Mouse (Mus musculus) cerebellum, postnatal 10 days (tissue): Measurements from ENCODE around the gene Tmprss12.
"Not testable (repeated sequence)": the region's sequence is repeated elsewhere in the genome, so short reads cannot be mapped to it uniquely, and the experiment has no call there.

Experiments used
- DNase-seq, 2 experiments: peaks; one replicate each; pipeline ENCODE4 v3.0.0; 2021; ENCODE audit warnings: mixed read lengths in 2 of 2

The Tmprss12 gene

GRCm38 (mm10) chr15:100328089-100328488 is 47.5 kb downstream of the Tmprss12 start:
- DNase-seq = not testable (repeated sequence)

- DNase-seq = not testable (repeated sequence)
Observed at GRCm38 (mm10) chr15:100329336-100329735, 48.7 kb downstream of the Tmprss12 start.

- DNase-seq = no peak
Observed at GRCm38 (mm10) chr15:100330739-100331138, 50.1 kb downstream of the Tmprss12 start.

GRCm38 (mm10) chr15:100332077-100332961 is 51.7 kb downstream of the Tmprss12 start:
- peak; percentile 63 to 67 for DNase-seq

GRCm38 (mm10) chr15:100334629-100335028 is 54.0 kb downstream of the Tmprss12 start, which contains the start of gene Mettl7a3:
Gene Mettl7a3 (plus strand): TSS chr15:100334929.
- peak; percentile 48 to 57 for DNase-seq

- DNase-seq = not testable (repeated sequence)
Observed at GRCm38 (mm10) chr15:100337328-100337727, 56.7 kb downstream of the Tmprss12 start.

- peak; percentile 84 to 85 for DNase-seq
Observed at GRCm38 (mm10) chr15:100337847-100338246, 57.2 kb downstream of the Tmprss12 start.

GRCm38 (mm10) chr15:100341314-100341980 is 60.8 kb downstream of the Tmprss12 start:
- DNase-seq = not testable (repeated sequence)
